Mouse (Mus musculus) embryonic facial prominence, embryonic 11.5 days (tissue): ENCODE measurements at regions not wholly inside any gene's neighbourhood (a gene's known extent, or its start where the extent isn't known, plus 50 kb on each side); places are given as distances from the start of the nearest gene placed in this dataset. TPM values are rescaled to one million over a fixed set of nuclear protein-coding genes. Genes with fewer than 3 reads are reported as not detected.

Source experiments
- ATAC-seq: fragments of 200-750 bp; cut with Nextera tagmentation; replicated peaks from 2 replicates; pipeline ENCODE4 v1.8.0; 2017; ENCODE audit warnings: low read depth; ENCODE audit not compliant: insufficient number of reproducible peaks, low FRiP score, low TSS enrichment
- DNase-seq: peaks from one replicate; pipeline ENCODE4 v3.0.0-alpha.2; 2015; ENCODE audit warnings: low spot score
- H3K27ac ChIP-seq: fragments of 300-500 bp; sonication (generic); replicated peaks from 2 replicates; pipeline ENCODE4 v1.5.1; 2014; ENCODE audit warnings: mild to moderate bottlenecking, low read depth, low read length, control low read depth
- H3K27me3 ChIP-seq: fragments of 300-500 bp; sonication (generic); 2 replicates; pipeline ENCODE4 v1.6.1; 2014; ENCODE audit warnings: mild to moderate bottlenecking, low read length, moderate library complexity, mixed read lengths; ENCODE audit not compliant: control insufficient read depth, insufficient read depth
- H3K36me3 ChIP-seq: fragments of 300-500 bp; sonication (generic); replicated peaks from 2 replicates; pipeline ENCODE4 v1.6.1; 2014; ENCODE audit warnings: low read depth, mild to moderate bottlenecking, low read length, moderate library complexity, mixed read lengths; ENCODE audit not compliant: control insufficient read depth, insufficient read depth
- H3K4me1 ChIP-seq: fragments of 300-500 bp; sonication (generic); 2 replicates; pipeline ENCODE4 v1.6.1; 2014; ENCODE audit warnings: low read length, mixed read lengths; ENCODE audit not compliant: control insufficient read depth, insufficient read depth
- H3K4me2 ChIP-seq: fragments of 300-500 bp; sonication (generic); 2 replicates; pipeline ENCODE4 v1.6.1; 2014; ENCODE audit warnings: low read depth, mild to moderate bottlenecking, control low read depth, low read length, moderate library complexity
- H3K4me3 ChIP-seq: fragments of 300-500 bp; sonication (generic); 2 replicates; pipeline ENCODE4 v1.5.1; 2014; ENCODE audit warnings: low read depth, low read length, control low read depth
- H3K9ac ChIP-seq: fragments of 300-500 bp; sonication (generic); replicated peaks from 2 replicates; pipeline ENCODE4 v1.6.1; 2014; ENCODE audit warnings: mild to moderate bottlenecking, control low read depth, low read length
- H3K9me3 ChIP-seq: fragments of 300-500 bp; sonication (generic); replicated peaks from 2 replicates; pipeline ENCODE4 v1.6.1; 2016; ENCODE audit warnings: mild to moderate bottlenecking, low read length, inconsistent platforms, mixed read lengths; ENCODE audit not compliant: control insufficient read depth
- WGBS: fragments of 180-500 bp; shearing (Covaris S2); extraction: QIAGEN DNeasy Blood & Tissue Kit; methylation state at CpG from one replicate; pipeline ENCODE4 v1.1.7; 2014; 5-methylcytosine and 5-hydroxymethylcytosine counted together
- microRNA-seq: library from miRNA; unstranded; fragments of <30 nt; microRNA quantifications from one replicate; pipeline ENCODE4, GENCODE M21; 2016; ENCODE audit warnings: borderline number of aligned reads

DNA sequence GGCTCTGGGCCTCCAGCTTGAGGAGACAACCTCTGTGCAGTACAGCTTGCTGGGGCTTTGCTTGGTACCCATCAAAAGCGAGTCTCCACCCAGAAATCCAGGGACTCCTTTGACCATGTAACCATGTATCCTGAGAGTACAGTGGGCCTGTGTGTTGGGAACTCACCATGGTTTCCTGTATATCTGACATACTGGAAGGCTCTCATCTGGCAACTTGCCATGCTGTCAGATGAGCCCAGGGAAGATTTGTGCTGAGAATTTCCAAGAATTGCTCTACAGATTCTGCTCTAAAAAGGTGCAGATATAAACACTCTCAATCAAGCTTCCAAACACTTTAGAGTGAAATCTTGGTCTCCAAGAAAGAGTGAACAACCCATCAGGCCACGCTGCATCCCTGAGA is 56.7 kb upstream of the Adgra1 start:
- ATAC-seq, result no peak
- Histone ChIP-seq H3K27me3 (no peaks in the 10 kb centered on the region), H3K9ac (no peak overlapping the region), H3K4me3 (no peak overlapping the region), H3K4me1 (no peaks in the 10 kb centered on the region), H3K27ac (no peak overlapping the region), H3K36me3 (no peaks in the 10 kb centered on the region), H3K9me3 (no peaks in the 10 kb centered on the region), H3K4me2 (no peak overlapping the region)
- no peak for DNase-seq
- WGBS, result 88% methylated on average over 2 of the region's 2 CpGs

GRCm38 (mm10) chr7:139779876-139780275 is 54.1 kb upstream of the Adgra1 start:
- ATAC-seq (no peak), DNase-seq (no peak)
- H3K9me3 ChIP-seq, result no peaks in the 10 kb centered on the region
- H3K4me1 ChIP-seq, result no peaks in the 10 kb centered on the region
- no peak overlapping the region for H3K27ac ChIP-seq
- no peak overlapping the region for H3K4me3 ChIP-seq
- 88% methylated on average over 3 of the region's 3 CpGs for WGBS
- no peaks in the 10 kb centered on the region for H3K36me3 ChIP-seq
- H3K9ac ChIP-seq, result no peak overlapping the region
- no peak overlapping the region for H3K4me2 ChIP-seq
- H3K27me3 ChIP-seq, result no peaks in the 10 kb centered on the region

GRCm38 (mm10) chr7:139781513-139781912 is 52.5 kb upstream of the Adgra1 start:
- H3K4me1 ChIP-seq, result no peaks in the 10 kb centered on the region
- DNase-seq (no peak), ATAC-seq (no peak)
- H3K9me3 ChIP-seq, result no peaks in the 10 kb centered on the region
- no peaks in the 10 kb centered on the region for H3K27me3 ChIP-seq
- no peak overlapping the region for H3K9ac ChIP-seq
- H3K4me2 ChIP-seq, result no peak overlapping the region
- no peak overlapping the region for H3K27ac ChIP-seq
- H3K36me3 ChIP-seq, result no peaks in the 10 kb centered on the region
- 93% methylated on average over 2 of the region's 2 CpGs for WGBS
- no peak overlapping the region for H3K4me3 ChIP-seq

Small RNA genes lying in the stretch of these regions (microRNA-seq; reads per million reads assigned to microRNA genes)
- gene Mir6401, result not detected
